Comparison of ENCODE assay signal across 15 mouse cellular contexts in the genomic region with DNA sequence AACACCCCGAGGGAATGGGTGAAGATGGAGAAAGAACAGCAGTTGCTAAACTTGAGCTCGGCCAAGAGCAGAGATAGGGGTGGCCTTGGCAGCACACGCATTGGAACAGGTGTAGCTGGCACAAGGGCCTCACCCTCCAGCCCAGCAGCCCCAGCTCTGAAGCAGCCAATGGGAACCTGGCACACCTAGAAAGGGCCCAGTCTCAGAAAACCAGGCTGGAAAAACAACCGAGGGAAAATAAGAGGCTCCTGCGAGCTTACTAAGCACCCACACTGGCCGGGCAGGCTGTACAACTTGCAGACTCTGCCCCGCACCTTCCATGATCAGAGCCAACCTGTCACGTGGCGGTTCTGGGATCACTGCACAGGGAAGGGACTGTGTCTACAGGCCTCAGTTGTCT. TPM values are rescaled to one million over a fixed set of nuclear protein-coding genes. Genes with fewer than 3 reads are reported as not detected.
DNase-seq lines count a peak whose midpoint lies in the region; ATAC-seq and TF ChIP-seq lines count a peak whose summit lies in the region.
"Had no signal": no experiment of that assay in that cellular context is flagged by ENCODE, and none has a peak within 500 bp of the region (broad histone marks: within the 10 kb centered on the region; RNA-seq: fewer than 3 reads in every experiment).

No protein-coding gene starts in this region.

- H3K4me1 ChIP-seq in embryonic facial prominence, embryonic 14.5 days (ENCODE audit: control insufficient read depth, insufficient read depth, low read length): peaks cover 13% of the 10 kb centered on the region; the same call in 1 of the 2 replicates
- peaks cover 61% of the 10 kb centered on the region for H3K4me1 ChIP-seq in embryonic facial prominence, embryonic 10.5 days
- H3K4me1 ChIP-seq in lung, postnatal 0 days (ENCODE audit: insufficient read depth, low read depth, low read length): peaks cover 8% of the 10 kb centered on the region; the same call in 1 of the 2 replicates
- H3K4me1 ChIP-seq in intestine, embryonic 15.5 days (replicated peaks): peaks cover 47% of the 10 kb centered on the region
- H3K4me1 ChIP-seq in stomach, postnatal 0 days (replicated peaks; ENCODE audit: control insufficient read depth, insufficient read depth): no peaks in the 10 kb centered on the region

- H3K36me3 ChIP-seq in embryonic facial prominence, embryonic 14.5 days (ENCODE audit: control insufficient read depth, insufficient read depth, low read length): peaks cover 7% of the 10 kb centered on the region; the same call in 1 of the 2 replicates
- H3K36me3 ChIP-seq in embryonic facial prominence, embryonic 10.5 days (replicated peaks): peaks cover 21% of the 10 kb centered on the region
- no peaks in the 10 kb centered on the region; the same call in 1 of the 2 replicates for H3K36me3 ChIP-seq in lung, postnatal 0 days (ENCODE audit: insufficient read depth, low read length)
- H3K36me3 ChIP-seq in intestine, embryonic 15.5 days: 0 out of 2 replicates have a peak, but pooled peaks cover 4% of the 10 kb centered on the region
- H3K36me3 ChIP-seq in stomach, postnatal 0 days (ENCODE audit: control insufficient read depth, insufficient read depth, low read length): 0 out of 2 replicates have a peak, but pooled peaks cover 3% of the 10 kb centered on the region

- H3K4me2 ChIP-seq in embryonic facial prominence, embryonic 14.5 days (ENCODE audit: low read depth, low read length): no peak overlapping the region
- H3K4me2 ChIP-seq in lung, postnatal 0 days (replicated peaks; ENCODE audit: low read depth, low read length): no peak overlapping the region
- H3K4me2 ChIP-seq in intestine, embryonic 15.5 days (replicated peaks): no peak overlapping the region
- H3K4me2 ChIP-seq in stomach, postnatal 0 days (replicated peaks; ENCODE audit: low read depth): no peak overlapping the region
- H3K4me2 ChIP-seq: heart, embryonic 13.5 days; limb, embryonic 13.5 days had no signal

- H3K27me3 ChIP-seq in embryonic facial prominence, embryonic 14.5 days (replicated peaks; ENCODE audit: control insufficient read depth, insufficient read depth, low read length): no peaks in the 10 kb centered on the region
- H3K27me3 ChIP-seq in embryonic facial prominence, embryonic 10.5 days (replicated peaks; ENCODE audit: low read depth, poor library complexity, severe bottlenecking): no peaks in the 10 kb centered on the region
- H3K27me3 ChIP-seq in lung, postnatal 0 days (replicated peaks; ENCODE audit: insufficient read depth, low read length): no peaks in the 10 kb centered on the region
- no peaks in the 10 kb centered on the region for H3K27me3 ChIP-seq in intestine, embryonic 15.5 days (replicated peaks)
- H3K27me3 ChIP-seq in stomach, postnatal 0 days (ENCODE audit: control insufficient read depth, insufficient read depth, low read length): no peaks in the 10 kb centered on the region
- H3K27me3 ChIP-seq: heart, embryonic 13.5 days; limb, embryonic 13.5 days had no signal

- no peak overlapping the region for H3K9ac ChIP-seq in embryonic facial prominence, embryonic 14.5 days (ENCODE audit: low read depth, low read length)
- no peak overlapping the region for H3K9ac ChIP-seq in lung, postnatal 0 days (replicated peaks; ENCODE audit: low read depth)
- H3K9ac ChIP-seq in intestine, embryonic 15.5 days: no peak overlapping the region
- H3K9ac ChIP-seq in stomach, postnatal 0 days (ENCODE audit: low read length): no peak overlapping the region
- H3K9ac ChIP-seq: heart, embryonic 13.5 days; limb, embryonic 13.5 days had no signal

- H3K9me3 ChIP-seq in embryonic facial prominence, embryonic 14.5 days (ENCODE audit: control insufficient read depth, low read length): no peaks in the 10 kb centered on the region
- no peaks in the 10 kb centered on the region for H3K9me3 ChIP-seq in embryonic facial prominence, embryonic 10.5 days
- no peaks in the 10 kb centered on the region for H3K9me3 ChIP-seq in lung, postnatal 0 days (ENCODE audit: low read length)
- no peaks in the 10 kb centered on the region for H3K9me3 ChIP-seq in intestine, embryonic 15.5 days
- no peaks in the 10 kb centered on the region for H3K9me3 ChIP-seq in stomach, postnatal 0 days (ENCODE audit: control insufficient read depth, low read length)
- H3K9me3 ChIP-seq: heart, embryonic 13.5 days; hindbrain, embryonic 10.5 days; limb, embryonic 13.5 days; midbrain, embryonic 10.5 days had no signal

- DNase-seq in embryonic facial prominence, embryonic 14.5 days (ENCODE audit: low spot score): peak; percentile 50
- no peak for DNase-seq in embryonic facial prominence, embryonic 10.5 days (ENCODE audit: low spot score)
- peak; percentile 36 for DNase-seq in lung, postnatal 0 days (ENCODE audit: low spot score)
- DNase-seq in lung, postnatal 36 days: no peak
- peak; percentile 68 for DNase-seq in stomach, postnatal 0 days (ENCODE audit: low spot score)
- no peak for DNase-seq in right cerebral cortex, postnatal 10 days (ENCODE audit: low spot score in 2 of 2)
- DNase-seq in ovary, adult 18-20 months (ENCODE audit: low spot score): no peak
- DNase-seq: gastrocnemius, postnatal 14 days; layer of hippocampus, postnatal 36 days; right cerebral cortex, postnatal 14 days had no signal

- WGBS in embryonic facial prominence, embryonic 14.5 days: 82% methylated on average over 9 of the region's 9 CpGs
- 87% methylated on average over 9 of the region's 9 CpGs for WGBS in embryonic facial prominence, embryonic 10.5 days
- WGBS in lung, postnatal 0 days: 63% methylated on average over 9 of the region's 9 CpGs
- 75% methylated on average over 9 of the region's 9 CpGs for WGBS in intestine, embryonic 15.5 days
- WGBS in stomach, postnatal 0 days: 56% methylated on average over 9 of the region's 9 CpGs

- no peak overlapping the region for H3K27ac ChIP-seq in embryonic facial prominence, embryonic 14.5 days (replicated peaks; ENCODE audit: low read depth, low read length)
- no peak overlapping the region; the same call in 1 of the 2 replicates for H3K27ac ChIP-seq in embryonic facial prominence, embryonic 10.5 days (replicated peaks)
- H3K27ac ChIP-seq in lung, postnatal 0 days (ENCODE audit: low read length): no peak overlapping the region
- no peak overlapping the region for H3K27ac ChIP-seq in intestine, embryonic 15.5 days
- peak overlapping the region; percentile 45 for H3K27ac ChIP-seq in stomach, postnatal 0 days (replicated peaks)
- H3K27ac ChIP-seq: heart, embryonic 13.5 days; hindbrain, embryonic 10.5 days; limb, embryonic 13.5 days had no signal

- ATAC-seq in embryonic facial prominence, embryonic 14.5 days (ENCODE audit: low read depth): no peak
- ATAC-seq in lung, postnatal 0 days: peak; percentile 71
- ATAC-seq in intestine, embryonic 15.5 days: peak; percentile 77
- ATAC-seq in stomach, postnatal 0 days (ENCODE audit: low FRiP score, low TSS enrichment): peak; percentile 77

- no peak for TF ChIP-seq EP300 in lung, postnatal 0 days (IDR thresholded peaks at IDR 0.05)
- no peak for TF ChIP-seq EP300 in stomach, postnatal 0 days (optimal IDR thresholded peaks at IDR 0.05)

- H3K4me3 ChIP-seq in embryonic facial prominence, embryonic 14.5 days (ENCODE audit: low read depth, low read length): no peak overlapping the region
- H3K4me3 ChIP-seq in embryonic facial prominence, embryonic 10.5 days: no peak overlapping the region
- H3K4me3 ChIP-seq in lung, postnatal 0 days (ENCODE audit: low read depth, low read length): no peak overlapping the region
- H3K4me3 ChIP-seq in intestine, embryonic 15.5 days (replicated peaks): no peak overlapping the region
- H3K4me3 ChIP-seq in stomach, postnatal 0 days (ENCODE audit: low read depth, low read length): no peak overlapping the region
- H3K4me3 ChIP-seq: heart, embryonic 13.5 days; hindbrain, embryonic 10.5 days; limb, embryonic 13.5 days; midbrain, embryonic 10.5 days had no signal

- no peak for TF ChIP-seq CTCF in lung, postnatal 0 days (IDR thresholded peaks at IDR 0.05)
- no peak for TF ChIP-seq CTCF in stomach, postnatal 0 days (IDR thresholded peaks at IDR 0.05; ENCODE audit: low read depth)

RNA-seq across cellular contexts. Expression of a gene that starts 26.8 kb away (rescaled TPM):
- polyA plus RNA-seq in embryonic facial prominence, embryonic 14.5 days (2014; fragmentation: Nextera tagmentation; extraction: Ambion mirVana): 11.7 and 11.9 TPM in 2 replicates
- polyA plus RNA-seq in embryonic facial prominence, embryonic 10.5 days (2016; fragmentation: Nextera tagmentation; extraction: Ambion mirVana): 13.3 and 13.8 TPM in 2 replicates
- polyA plus RNA-seq in lung, postnatal 0 days (2015; fragmentation: Nextera tagmentation; extraction: Ambion mirVana): 6.0 and 8.6 TPM in 2 replicates
- polyA plus RNA-seq in intestine, embryonic 15.5 days (2015; fragmentation: Nextera tagmentation; extraction: Ambion mirVana): 13.6 and 14.0 TPM in 2 replicates
- 11.4 and 13.6 TPM in 2 replicates for polyA plus RNA-seq in stomach, postnatal 0 days (2015; fragmentation: Nextera tagmentation; extraction: Ambion mirVana)

Comparison
In these comparisons a context has a peak if more than half of its experiments do, and no peak if none do; other contexts are left out.
1. DNase-seq: peak in embryonic facial prominence, embryonic 14.5 days (single experiment), lung, postnatal 0 days (single experiment) and stomach, postnatal 0 days (single experiment); none in embryonic facial prominence, embryonic 10.5 days (single experiment), lung, postnatal 36 days (single experiment), right cerebral cortex, postnatal 10 days (0 of 2) and ovary, adult 18-20 months (single experiment).